Mouse (Mus musculus) embryo, embryonic 11.5 days (tissue): ENCODE results near the gene Pid1.

Source experiments
- DNase-seq: peaks from one replicate; pipeline ENCODE4 v3.0.0-alpha.2; 2012; ENCODE audit warnings: low read depth, low spot score

Gene Pid1

GRCm38 (mm10) chr1:84186756-84187437 lies 177.1 kb downstream of the Pid1 start:
- DNase-seq, result peak; percentile 8

DNA sequence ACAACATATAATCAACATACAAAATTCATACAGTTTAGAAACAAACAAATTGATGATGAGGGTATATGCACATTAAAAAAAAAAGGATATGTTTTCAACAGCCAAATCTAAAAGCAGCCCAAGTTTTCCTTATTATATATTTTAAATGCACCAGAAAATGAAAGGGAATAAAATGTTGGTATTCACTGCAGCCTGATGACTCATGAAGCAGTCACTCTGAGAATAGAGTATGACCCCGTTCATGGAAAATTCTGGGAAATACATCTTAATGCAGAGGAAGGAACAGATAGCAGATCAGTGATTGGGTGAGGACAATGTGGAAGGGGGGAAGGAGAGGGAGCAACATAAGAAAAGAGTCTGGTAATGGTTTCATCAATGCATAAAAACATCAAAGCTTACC lies 186.3 kb downstream of the Pid1 start:
- DNase-seq, result no peak

DNA sequence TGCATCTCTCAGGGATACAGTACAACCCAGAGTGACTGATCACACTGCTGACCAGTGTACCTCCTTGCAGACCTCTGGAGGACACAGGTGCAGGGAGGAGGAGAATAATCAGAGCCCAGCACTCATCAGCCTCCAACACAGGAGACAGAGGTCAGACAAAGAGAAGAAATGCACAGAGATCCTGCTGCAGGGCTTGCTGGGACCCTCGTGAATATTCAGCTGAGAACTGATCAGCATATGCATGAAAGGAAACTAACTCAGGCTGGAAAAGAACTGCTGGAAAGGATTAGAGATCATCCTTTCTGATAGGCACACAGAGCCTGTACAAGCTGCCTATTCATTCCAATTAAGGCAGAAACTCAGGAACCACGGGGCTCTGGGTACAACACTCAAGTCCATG lies 186.9 kb downstream of the Pid1 start:
- no peak for DNase-seq

- DNase-seq, result no peak
Measured at GRCm38 (mm10) chr1:84172941-84173340, 191.0 kb downstream of the Pid1 start.

DNA sequence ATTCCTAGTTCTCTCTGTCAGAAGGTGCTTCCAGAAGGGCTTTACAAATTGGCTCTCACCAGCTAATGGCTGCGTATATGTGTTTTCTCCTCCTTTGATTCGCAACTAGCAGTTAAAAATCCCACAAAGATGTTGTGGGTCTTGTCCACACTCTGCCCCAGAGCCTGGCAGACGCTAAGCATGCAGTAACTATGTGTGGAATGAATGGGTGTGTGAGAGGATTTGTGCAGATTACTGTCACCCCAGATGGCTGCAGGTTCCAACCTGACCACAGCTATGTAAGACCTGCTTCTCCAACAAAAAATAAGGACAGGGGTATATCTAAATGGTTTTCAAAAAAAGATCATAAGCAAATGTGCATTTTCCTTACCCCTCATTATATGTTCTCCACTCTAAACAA lies 206.2 kb downstream of the Pid1 start:
- DNase-seq, result no peak

DNA sequence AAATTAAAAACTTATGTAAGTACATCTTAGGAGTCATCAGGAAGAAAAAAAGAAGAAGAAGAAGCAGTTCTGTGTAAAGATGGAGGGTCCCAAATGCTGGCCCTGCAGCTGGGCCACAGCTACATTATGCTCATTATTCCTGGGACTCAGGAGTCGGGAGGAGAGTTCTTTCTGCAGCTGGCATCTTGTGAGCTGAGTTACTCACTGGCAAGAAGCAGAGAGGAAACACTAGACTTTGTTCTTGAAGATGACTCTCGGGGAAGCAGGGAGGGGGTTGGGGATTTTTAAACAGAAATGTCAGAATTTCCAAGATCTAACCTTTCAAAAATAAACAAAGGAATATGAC lies 208.4 kb downstream of the Pid1 start:
- DNase-seq, result no peak

- DNase-seq, result no peak
Measured at GRCm38 (mm10) chr1:84154725-84155584, 209.0 kb downstream of the Pid1 start.

DNA sequence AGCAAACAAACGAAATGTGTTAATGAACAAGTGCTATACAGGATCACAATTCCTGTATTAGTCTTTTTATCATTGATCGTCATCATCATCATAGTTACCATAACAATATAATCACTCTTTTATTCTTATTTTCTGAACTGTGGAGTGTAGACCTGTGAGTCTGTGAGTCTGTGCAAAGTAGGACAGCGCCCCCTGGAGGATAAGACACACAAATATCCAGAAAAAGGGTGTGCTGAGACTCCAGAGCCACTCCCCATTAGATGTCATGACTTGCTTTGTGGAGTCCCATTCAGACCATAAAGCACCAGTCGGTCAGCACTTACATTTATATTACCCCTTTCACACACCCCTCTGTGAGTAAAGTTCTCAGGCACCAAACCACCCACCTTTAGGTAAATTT lies 210.0 kb downstream of the Pid1 start:
- DNase-seq, result peak; percentile 30

DNA sequence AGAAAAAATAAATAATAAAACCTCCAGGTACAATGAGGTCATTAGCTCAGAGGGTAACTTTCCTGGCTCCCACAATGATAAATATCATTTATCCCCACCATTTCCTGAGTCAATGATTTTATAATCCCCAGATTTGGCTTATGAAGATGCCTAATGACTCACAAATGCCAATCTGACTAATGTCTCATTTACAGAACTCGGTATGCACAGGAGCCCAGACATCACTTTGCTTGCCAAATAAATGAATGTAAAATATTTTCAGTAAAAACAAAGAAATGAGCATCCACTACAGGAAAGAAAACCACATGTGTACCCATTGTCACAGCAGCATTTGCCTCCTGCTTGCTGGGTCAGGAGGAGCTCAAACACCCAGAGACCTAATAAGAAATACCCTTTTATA lies 222.4 kb downstream of the Pid1 start:
- no peak for DNase-seq

GRCm38 (mm10) chr1:84132451-84132850 lies 231.5 kb downstream of the Pid1 start:
- no peak for DNase-seq

DNA sequence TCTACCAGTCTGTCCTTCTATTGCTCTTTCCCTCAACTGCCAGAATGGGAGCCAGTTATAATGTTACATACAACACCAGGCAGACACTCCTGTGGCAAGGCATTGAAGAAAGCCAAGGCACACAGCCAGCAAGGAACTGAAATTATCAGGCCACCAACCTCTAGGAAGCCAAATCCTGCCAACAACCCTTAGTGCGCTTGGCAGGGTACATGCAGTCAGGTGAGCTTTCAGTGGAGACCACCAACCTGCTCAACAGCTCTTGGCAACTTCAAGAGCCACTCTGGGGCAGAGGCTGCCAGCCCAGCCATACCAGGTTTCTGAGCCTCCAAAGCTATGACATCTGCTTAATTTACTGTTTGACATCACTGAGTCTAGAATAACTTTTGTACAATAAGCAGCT lies 232.2 kb downstream of the Pid1 start:
- no peak for DNase-seq

- DNase-seq, result no peak
Measured at GRCm38 (mm10) chr1:84128510-84128909, 235.5 kb downstream of the Pid1 start.

GRCm38 (mm10) chr1:84119306-84119705 lies 244.7 kb downstream of the Pid1 start:
- no peak for DNase-seq

DNA sequence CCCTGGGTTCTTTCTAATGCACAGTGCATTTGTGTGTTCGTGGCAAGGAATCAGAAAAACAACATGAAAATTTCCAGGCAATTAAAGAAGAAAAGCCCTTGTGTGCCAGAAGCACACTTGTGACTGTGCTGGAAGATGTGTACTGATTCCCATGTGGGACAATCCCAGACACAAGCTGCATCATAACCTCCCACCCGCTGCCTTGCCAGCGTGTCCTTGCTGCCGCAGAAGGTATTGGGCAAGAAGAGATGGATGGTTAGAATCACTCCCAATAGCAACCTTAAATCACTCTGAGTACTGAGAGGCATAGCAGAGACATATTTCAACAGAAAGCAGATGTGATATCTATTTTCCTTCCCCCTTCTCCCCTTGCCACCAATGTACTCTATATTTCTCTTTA lies 257.2 kb downstream of the Pid1 start:
- DNase-seq, result no peak

- DNase-seq, result no peak
Measured at GRCm38 (mm10) chr1:84102052-84102451, 261.9 kb downstream of the Pid1 start.

- DNase-seq, result no peak
Measured at GRCm38 (mm10) chr1:84097398-84097797, 266.6 kb downstream of the Pid1 start.

- DNase-seq, result no peak
Measured at GRCm38 (mm10) chr1:84093291-84093690, 270.7 kb downstream of the Pid1 start.

- DNase-seq, result no peak
Measured at GRCm38 (mm10) chr1:84089664-84090063, 274.3 kb downstream of the Pid1 start.

DNA sequence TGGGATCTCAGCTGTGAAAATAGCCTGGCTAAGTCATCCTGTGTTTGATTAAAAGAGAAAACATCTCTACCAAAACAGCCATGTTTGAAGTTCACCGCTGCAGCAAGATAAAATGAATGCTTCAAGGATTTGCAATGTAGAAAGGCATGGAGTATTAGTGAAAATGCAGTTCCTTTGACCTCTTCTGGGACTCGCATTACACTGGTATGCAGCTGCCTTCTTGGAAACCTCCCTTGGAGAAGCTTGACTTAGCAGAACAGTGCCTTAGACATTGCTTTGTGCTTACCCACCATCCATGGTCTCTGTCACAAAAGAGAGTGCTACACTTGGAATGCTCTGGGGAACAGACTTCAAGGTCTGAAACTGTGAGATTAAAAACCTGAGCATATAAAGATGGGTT lies 276.0 kb downstream of the Pid1 start:
- DNase-seq, result no peak

- no peak for DNase-seq
Measured at GRCm38 (mm10) chr1:84087325-84087724, 276.7 kb downstream of the Pid1 start.

DNA sequence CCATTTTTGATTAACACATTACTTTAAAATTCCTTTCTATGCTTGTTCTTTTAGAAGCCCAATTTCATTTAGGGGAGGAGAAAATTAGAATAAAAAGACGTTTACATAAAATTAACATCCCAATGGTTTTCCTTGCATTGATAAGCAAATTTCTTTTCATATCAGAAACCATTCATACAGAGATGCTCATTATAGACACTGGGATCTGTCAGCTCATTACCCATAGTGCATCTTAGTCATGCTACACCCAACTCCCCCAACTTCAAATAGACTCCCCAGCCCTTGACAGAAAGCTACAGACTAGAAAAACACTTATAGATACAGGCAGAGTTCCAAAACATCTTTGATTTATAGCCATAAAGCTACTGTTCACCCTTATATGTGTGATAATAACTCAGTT lies 277.5 kb downstream of the Pid1 start:
- no peak for DNase-seq

DNA sequence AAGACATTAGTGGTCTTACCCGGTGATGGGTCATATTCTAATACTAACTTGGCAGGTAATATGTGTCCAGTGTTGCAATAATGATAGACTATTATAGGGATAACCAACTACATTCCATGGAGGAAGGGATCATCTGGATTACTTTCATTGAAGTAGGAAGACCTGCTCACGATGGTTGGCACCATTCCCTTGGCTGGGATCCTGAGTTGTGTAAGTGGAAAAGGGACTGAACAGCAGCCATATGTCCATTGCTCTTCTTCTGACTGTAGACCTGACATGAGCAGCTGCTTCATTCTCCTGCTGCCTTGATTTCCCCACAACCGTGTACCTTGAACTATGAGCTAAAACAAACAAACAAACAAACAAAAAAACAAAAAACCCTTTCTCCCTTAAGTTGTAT lies 278.6 kb downstream of the Pid1 start:
- no peak for DNase-seq

GRCm38 (mm10) chr1:84079566-84079965 lies 284.4 kb downstream of the Pid1 start:
- DNase-seq, result no peak
